Mouse (Mus musculus): ENCODE results near the gene Tmem53. TPM values are rescaled to one million over a fixed set of nuclear protein-coding genes. Genes with fewer than 3 reads are reported as not detected.

Tmem53 gene
- total RNA-seq (2014; fragmentation: Nextera tagmentation): not detected in 2 replicates
- not detected in 2 replicates for total RNA-seq (2017)

GRCm38 (mm10) chr4:117251801-117252316, at the start of gene Tmem53, which contains the start of gene Armh1:
TSS of gene Tmem53 (plus strand) at chr4:117251951.
TSS of gene Armh1 (minus strand) at chr4:117252125.
- ATAC-seq (replicated peaks; ENCODE audit: low FRiP score, low TSS enrichment, poor library complexity, severe bottlenecking): peak; percentile 100

GRCm38 (mm10) chr4:117202046-117202991, 49.4 kb upstream of the Tmem53 start:
- ATAC-seq (replicated peaks; ENCODE audit: low FRiP score, low TSS enrichment, poor library complexity, severe bottlenecking): peak; percentile 97

- ATAC-seq (replicated peaks; ENCODE audit: low FRiP score, low TSS enrichment, poor library complexity, severe bottlenecking): peak; percentile 24; the same call in 1 of the 2 replicates
Observed at GRCm38 (mm10) chr4:117202992-117203354, 48.8 kb upstream of the Tmem53 start.

- no peak for ATAC-seq (replicated peaks; ENCODE audit: low FRiP score, low TSS enrichment, poor library complexity, severe bottlenecking)
Observed at GRCm38 (mm10) chr4:117209592-117209991, 42.2 kb upstream of the Tmem53 start.

GRCm38 (mm10) chr4:117210147-117211074, 41.3 kb upstream of the Tmem53 start:
- ATAC-seq (replicated peaks; ENCODE audit: low FRiP score, low TSS enrichment, poor library complexity, severe bottlenecking): peak; percentile 90

GRCm38 (mm10) chr4:117214250-117214649, 37.5 kb upstream of the Tmem53 start:
- no peak for ATAC-seq (replicated peaks; ENCODE audit: low FRiP score, low TSS enrichment, poor library complexity, severe bottlenecking)

GRCm38 (mm10) chr4:117217029-117217428, 34.7 kb upstream of the Tmem53 start:
- no peak for ATAC-seq (replicated peaks; ENCODE audit: low FRiP score, low TSS enrichment, poor library complexity, severe bottlenecking)

- ATAC-seq (replicated peaks; ENCODE audit: low FRiP score, low TSS enrichment, poor library complexity, severe bottlenecking): peak; percentile 58; the same call in 1 of the 2 replicates
Observed at GRCm38 (mm10) chr4:117218517-117219219, 33.1 kb upstream of the Tmem53 start.

GRCm38 (mm10) chr4:117220741-117221515, 30.8 kb upstream of the Tmem53 start:
- no peak for ATAC-seq (replicated peaks; ENCODE audit: low FRiP score, low TSS enrichment, poor library complexity, severe bottlenecking)

GRCm38 (mm10) chr4:117221836-117222235, 29.9 kb upstream of the Tmem53 start:
- no peak for ATAC-seq (replicated peaks; ENCODE audit: low FRiP score, low TSS enrichment, poor library complexity, severe bottlenecking)

- ATAC-seq (replicated peaks; ENCODE audit: low FRiP score, low TSS enrichment, poor library complexity, severe bottlenecking): no peak
Observed at GRCm38 (mm10) chr4:117223001-117223400, 28.8 kb upstream of the Tmem53 start.

GRCm38 (mm10) chr4:117224122-117224521, 27.6 kb upstream of the Tmem53 start:
- no peak for ATAC-seq (replicated peaks; ENCODE audit: low FRiP score, low TSS enrichment, poor library complexity, severe bottlenecking)

GRCm38 (mm10) chr4:117225250-117225649, 26.5 kb upstream of the Tmem53 start:
- no peak for ATAC-seq (replicated peaks; ENCODE audit: low FRiP score, low TSS enrichment, poor library complexity, severe bottlenecking)

GRCm38 (mm10) chr4:117229590-117229989, 22.2 kb upstream of the Tmem53 start:
- no peak for ATAC-seq (replicated peaks; ENCODE audit: low FRiP score, low TSS enrichment, poor library complexity, severe bottlenecking)

- 0 out of 2 replicates have a peak, but pooled peaks have one; percentile 51 for ATAC-seq (replicated peaks; ENCODE audit: low FRiP score, low TSS enrichment, poor library complexity, severe bottlenecking)
Observed at GRCm38 (mm10) chr4:117230331-117230730, 21.4 kb upstream of the Tmem53 start.

GRCm38 (mm10) chr4:117231208-117231607, 20.5 kb upstream of the Tmem53 start:
- ATAC-seq (replicated peaks; ENCODE audit: low FRiP score, low TSS enrichment, poor library complexity, severe bottlenecking): no peak

GRCm38 (mm10) chr4:117234166-117234741, 17.5 kb upstream of the Tmem53 start:
- no peak for ATAC-seq (replicated peaks; ENCODE audit: low FRiP score, low TSS enrichment, poor library complexity, severe bottlenecking)

- ATAC-seq (replicated peaks; ENCODE audit: low FRiP score, low TSS enrichment, poor library complexity, severe bottlenecking): no peak
Observed at GRCm38 (mm10) chr4:117235822-117236221, 15.9 kb upstream of the Tmem53 start.
